Mouse (Mus musculus) heart, embryonic 14.5 days (tissue): Measurements from ENCODE around the gene Lilra6. TPM values are rescaled to one million over a fixed set of nuclear protein-coding genes. Genes with fewer than 3 reads are reported as not detected.
"Not testable (repeated sequence)": the region's sequence is repeated elsewhere in the genome, so short reads cannot be mapped to it uniquely, and the experiment has no call there.

Experiments used
- ATAC-seq: fragments of 200-750 bp; cut with Nextera tagmentation; 2 replicates; pipeline ENCODE4 v1.8.0; 2017; ENCODE audit warnings: low read depth, moderate TSS enrichment; ENCODE audit not compliant: insufficient number of reproducible peaks, insufficient read depth, low FRiP score
- H3K27ac ChIP-seq, 2 experiments: fragments of 200-500 bp in 1 of 2; fragments of 300-500 bp in 1 of 2; sonication (generic) in 1 of 2; replicated peaks in 1 of 2; 2 replicates each; pipeline ENCODE4 v1.5.1; 2012 to 2014; ENCODE audit warnings: low read depth in 2 of 2, low read length in 2 of 2, control low read depth in 1 of 2, mild to moderate bottlenecking in 1 of 2, mixed read lengths in 1 of 2; ENCODE audit not compliant: control insufficient read depth in 1 of 2, insufficient read depth in 1 of 2
- H3K27me3 ChIP-seq: fragments of 300-500 bp; sonication (generic); 2 replicates; pipeline ENCODE4 v1.6.1; 2014; ENCODE audit warnings: mild to moderate bottlenecking, low read length, control low read depth; ENCODE audit not compliant: control insufficient read depth, insufficient read depth
- H3K36me3 ChIP-seq: fragments of 300-500 bp; sonication (generic); 2 replicates; pipeline ENCODE4 v1.6.1; 2014; ENCODE audit warnings: mild to moderate bottlenecking, control low read depth, low read length, mixed read lengths; ENCODE audit not compliant: control insufficient read depth, insufficient read depth
- H3K4me1 ChIP-seq, 2 experiments: fragments of 200-500 bp in 1 of 2; fragments of 300-500 bp in 1 of 2; sonication (generic) in 1 of 2; 2 replicates each; pipeline ENCODE4 v1.6.1; 2012 to 2014; ENCODE audit warnings: low read length in 2 of 2, control low read depth in 1 of 2, mixed read lengths in 1 of 2; ENCODE audit not compliant: control insufficient read depth in 2 of 2, insufficient read depth in 2 of 2
- H3K4me2 ChIP-seq: fragments of 300-500 bp; sonication (generic); 2 replicates; pipeline ENCODE4 v1.6.1; 2014; ENCODE audit warnings: mild to moderate bottlenecking, low read length
- H3K4me3 ChIP-seq, 2 experiments: fragments of 200-500 bp in 1 of 2; fragments of 300-500 bp in 1 of 2; sonication (generic) in 1 of 2; 2 replicates each; pipeline ENCODE4 v1.5.1; 2012 to 2014; ENCODE audit warnings: low read length in 2 of 2, mild to moderate bottlenecking in 2 of 2, control low read depth in 1 of 2, low read depth in 1 of 2, moderate library complexity in 1 of 2; ENCODE audit not compliant: control insufficient read depth in 1 of 2, insufficient read depth in 1 of 2
- H3K9ac ChIP-seq: fragments of 300-500 bp; sonication (generic); 2 replicates; pipeline ENCODE4 v1.6.1; 2014; ENCODE audit warnings: mild to moderate bottlenecking, low read length
- H3K9me3 ChIP-seq: fragments of 300-500 bp; sonication (generic); 2 replicates; pipeline ENCODE4 v1.6.1; 2016; ENCODE audit warnings: low read length, control low read depth; ENCODE audit not compliant: control insufficient read depth
- WGBS: fragments of 180-500 bp; shearing (Covaris S2); extraction: QIAGEN DNeasy Blood & Tissue Kit; methylation state at CpG from one replicate; pipeline ENCODE4 v1.1.7; 2014; 5-methylcytosine and 5-hydroxymethylcytosine counted together
- polyA plus RNA-seq: library from polyadenylated mRNA; unstranded; fragments of >200 nt; fragmentation: Nextera tagmentation; extraction: Ambion mirVana; gene quantifications from 2 replicates; pipeline ENCODE4 v1.2.1, GENCODE M21; 2014

Lilra6 gene
- polyA plus RNA-seq, 1 experiment from 2014 or later, result not detected

GRCm38 (mm10) chr7:3935473-3935872, 20.2 kb upstream of the Lilra6 start:
- not testable (repeated sequence) for H3K27ac ChIP-seq, ATAC-seq, H3K27me3 ChIP-seq, H3K9me3 ChIP-seq, H3K36me3 ChIP-seq, H3K4me2 ChIP-seq, H3K9ac ChIP-seq, H3K4me3 ChIP-seq, H3K4me1 ChIP-seq

GRCm38 (mm10) chr7:3903704-3904103, 11.6 kb downstream of the Lilra6 start:
- H3K4me3 ChIP-seq, result no peak overlapping the region
- H3K36me3 ChIP-seq, result no peaks in the 10 kb centered on the region
- no peak overlapping the region for H3K9ac ChIP-seq
- no peak overlapping the region for H3K27ac ChIP-seq
- no peaks in the 10 kb centered on the region for H3K9me3 ChIP-seq
- H3K27me3 ChIP-seq, result no peaks in the 10 kb centered on the region
- WGBS, result 21% methylated on average over 1 of the region's 1 CpGs
- ATAC-seq, result no peak
- no peaks in the 10 kb centered on the region for H3K4me1 ChIP-seq
- H3K4me2 ChIP-seq, result no peak overlapping the region

GRCm38 (mm10) chr7:3898036-3898590, 17.2 kb downstream of the Lilra6 start, which contains the start of gene Gm14548:
Gene Gm14548 (minus strand): TSS chr7:3898120.
- H3K4me3 ChIP-seq, H3K4me2 ChIP-seq, H3K4me1 ChIP-seq, H3K27ac ChIP-seq, H3K9me3 ChIP-seq, H3K9ac ChIP-seq, H3K27me3 ChIP-seq, ATAC-seq, H3K36me3 ChIP-seq: not testable (repeated sequence)
- 49% methylated on average over 3 of the region's 3 CpGs for WGBS

- H3K36me3 ChIP-seq, H3K27me3 ChIP-seq, H3K9ac ChIP-seq, H3K4me3 ChIP-seq, ATAC-seq, H3K9me3 ChIP-seq, H3K27ac ChIP-seq, H3K4me1 ChIP-seq, H3K4me2 ChIP-seq: not testable (repeated sequence)
- WGBS, result no CpG with 5 or more reads among the region's 1 CpGs
These were observed 40.3 kb downstream of the Lilra6 start for GRCm38 (mm10) chr7:3875032-3875431.

Other genes starting within 250 kb of the Lilra6 start
- 15.5 and 16.0 TPM in 2 replicates for gene Leng1, start 249.7 kb downstream of the Lilra6 start, polyA plus RNA-seq
- gene Tmc4, start 237.9 kb downstream of the Lilra6 start, polyA plus RNA-seq, result 2.9 and 3.9 TPM in 2 replicates
- gene Tsen34, start 222.6 kb downstream of the Lilra6 start, polyA plus RNA-seq, result 205 and 234 TPM in 2 replicates
- gene Mboat7, start 222.0 kb downstream of the Lilra6 start, polyA plus RNA-seq, result 25.5 and 28.4 TPM in 2 replicates
- gene Rps9, start 211.5 kb downstream of the Lilra6 start, polyA plus RNA-seq, result 914 and 1,003 TPM in 2 replicates
- 0.27 and 0.97 TPM in 2 replicates for gene Pirb, start 195.1 kb downstream of the Lilra6 start, polyA plus RNA-seq
- not detected in 2 replicates for gene Gm15448, start 89.8 kb downstream of the Lilra6 start, polyA plus RNA-seq
- gene Pira2, start 70.5 kb downstream of the Lilra6 start, polyA plus RNA-seq, result 0.15 TPM in 2 replicates
- gene Gm14548, start 17.4 kb downstream of the Lilra6 start, polyA plus RNA-seq, result not detected in 2 replicates
- 0.99 and 2.3 TPM in 2 replicates for gene Lair1, start 147.7 kb upstream of the Lilra6 start, polyA plus RNA-seq
- 0.70 and 0.72 TPM in 2 replicates for gene Ttyh1, start 203.9 kb upstream of the Lilra6 start, polyA plus RNA-seq
- gene Leng8, start 221.5 kb upstream of the Lilra6 start, polyA plus RNA-seq, result 27.0 and 43.6 TPM in 2 replicates
- gene Leng9, start 234.9 kb upstream of the Lilra6 start, polyA plus RNA-seq, result 1.5 and 2.9 TPM in 2 replicates
- 26.7 and 26.9 TPM in 2 replicates for gene Cdc42ep5, start 249.4 kb upstream of the Lilra6 start, polyA plus RNA-seq